Mouse (Mus musculus): Measurements from ENCODE around the gene Trim38. TPM values are rescaled to one million over a fixed set of nuclear protein-coding genes. Genes with fewer than 3 reads are reported as not detected.
A peak's percentile ranks its signal among the peaks of the same experiment; 100 is the strongest.

The Trim38 gene
- polyA plus RNA-seq, 2 experiments: 0.06 TPM; not detected in 1

GRCm38 (mm10) chr13:23753314-23754078 lies 16.2 kb upstream of the Trim38 start:
- Histone ChIP-seq H3K4me1 (replicated peaks; ENCODE audit: control insufficient read depth in 2 of 2, insufficient read depth in 2 of 2, low read length in 1 of 2) (peaks cover 22 to 26% of the 10 kb centered on the region in 2 experiments), H3K27me3 (ENCODE audit: control insufficient read depth, insufficient read depth, low read length) (no peaks in the 10 kb centered on the region), H3K9ac (replicated peaks) (peak overlapping the region; percentile 96), H3K4me3 (ENCODE audit: insufficient read depth in 1 of 2, low read depth in 2 of 2, low read length in 2 of 2) (peak overlapping the region; percentile 61 to 64; a peak in 3 of 4 replicates), H3K36me3 (replicated peaks; ENCODE audit: control insufficient read depth, insufficient read depth, low read depth) (no peaks in the 10 kb centered on the region), H3K27ac (peak overlapping the region; percentile 99), H3K4me2 (ENCODE audit: low read depth) (peak overlapping the region; percentile 78), H3K9me3 (ENCODE audit: control insufficient read depth, low read length) (no peaks in the 10 kb centered on the region)
- ATAC-seq (ENCODE audit: insufficient read depth) (no peak), DNase-seq (ENCODE audit: low read depth in 3 of 3, low spot score in 3 of 3) (no peak)
- 46% methylated on average over 4 of the region's 4 CpGs for WGBS (ENCODE audit: insufficient replicate concordance)
- TF ChIP-seq EP300 (IDR thresholded peaks at IDR 0.05; ENCODE audit: low read depth) (no peak), CTCF (IDR thresholded peaks at IDR 0.05; ENCODE audit: low read depth) (no peak)

DNA sequence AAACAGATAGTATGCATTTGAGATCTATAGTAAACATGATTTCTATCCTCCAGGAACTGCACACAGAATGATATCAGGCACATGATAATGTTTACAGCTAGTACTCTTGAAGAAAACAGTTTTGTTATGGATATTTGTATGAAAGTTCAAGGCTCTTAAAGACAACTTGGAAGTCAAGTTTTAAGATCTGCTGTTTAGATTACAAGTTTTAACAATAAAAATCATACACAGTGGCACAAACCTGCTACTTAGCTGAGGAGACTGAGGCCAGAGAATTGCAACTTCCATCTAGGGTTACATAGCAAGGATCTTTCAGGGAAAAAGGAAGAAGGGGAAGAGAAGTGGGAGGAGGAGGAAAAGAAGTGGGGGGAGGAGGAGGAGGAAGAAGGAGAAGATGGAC lies 14.7 kb upstream of the Trim38 start:
- H3K4me1 ChIP-seq (replicated peaks; ENCODE audit: control insufficient read depth in 2 of 2, insufficient read depth in 2 of 2, low read length in 1 of 2): peaks cover 25 to 27% of the 10 kb centered on the region in 2 experiments
- TF ChIP-seq CTCF (IDR thresholded peaks at IDR 0.05; ENCODE audit: low read depth): no peak
- TF ChIP-seq EP300 (IDR thresholded peaks at IDR 0.05; ENCODE audit: low read depth): no peak
- H3K27ac ChIP-seq: peak overlapping the region; percentile 76
- H3K36me3 ChIP-seq (replicated peaks; ENCODE audit: control insufficient read depth, insufficient read depth, low read depth): no peaks in the 10 kb centered on the region
- H3K9ac ChIP-seq (replicated peaks): peak overlapping the region; percentile 27; the same call in 1 of the 2 replicates
- no peaks in the 10 kb centered on the region for H3K9me3 ChIP-seq (ENCODE audit: control insufficient read depth, low read length)
- no peaks in the 10 kb centered on the region for H3K27me3 ChIP-seq (ENCODE audit: control insufficient read depth, insufficient read depth, low read length)
- DNase-seq (ENCODE audit: low read depth in 3 of 3, low spot score in 3 of 3) (no peak), ATAC-seq (ENCODE audit: insufficient read depth) (no peak)
- H3K4me2 ChIP-seq (ENCODE audit: low read depth): no peak overlapping the region
- no peak overlapping the region for H3K4me3 ChIP-seq (ENCODE audit: insufficient read depth in 1 of 2, low read depth in 2 of 2, low read length in 2 of 2)

GRCm38 (mm10) chr13:23756790-23757189 lies 12.9 kb upstream of the Trim38 start, which contains the start of gene Hist1h4b:
Gene Hist1h4b (plus strand): TSS chr13:23757013.
- Histone ChIP-seq H3K27me3 (ENCODE audit: control insufficient read depth, insufficient read depth, low read length) (no peaks in the 10 kb centered on the region), H3K36me3 (replicated peaks; ENCODE audit: control insufficient read depth, insufficient read depth, low read depth) (no peaks in the 10 kb centered on the region), H3K4me1 (replicated peaks; ENCODE audit: control insufficient read depth in 2 of 2, insufficient read depth in 2 of 2, low read length in 1 of 2) (peaks cover 25 to 28% of the 10 kb centered on the region in 2 experiments), H3K4me2 (ENCODE audit: low read depth) (peak within 1 kb of the TSS; percentile 88), H3K4me3 (ENCODE audit: insufficient read depth in 1 of 2, low read depth in 2 of 2, low read length in 2 of 2) (peak within 1 kb of the TSS; percentile 55 to 56), H3K9me3 (ENCODE audit: control insufficient read depth, low read length) (no peaks in the 10 kb centered on the region), H3K27ac (peak within 1 kb of the TSS; percentile 99), H3K9ac (replicated peaks) (peak within 1 kb of the TSS; percentile 88)
- DNase-seq (ENCODE audit: low read depth in 3 of 3, low spot score in 3 of 3) (peak; percentile 94 to 97 (median 95)), ATAC-seq (ENCODE audit: insufficient read depth) (peak; percentile 63)
- TF ChIP-seq EP300 (IDR thresholded peaks at IDR 0.05; ENCODE audit: low read depth) (peak; percentile 89), CTCF (IDR thresholded peaks at IDR 0.05; ENCODE audit: low read depth) (no peak; the same call in 1 of the 2 replicates)
- 0% methylated on average over 17 of the region's 22 CpGs for WGBS (ENCODE audit: insufficient replicate concordance)

DNA sequence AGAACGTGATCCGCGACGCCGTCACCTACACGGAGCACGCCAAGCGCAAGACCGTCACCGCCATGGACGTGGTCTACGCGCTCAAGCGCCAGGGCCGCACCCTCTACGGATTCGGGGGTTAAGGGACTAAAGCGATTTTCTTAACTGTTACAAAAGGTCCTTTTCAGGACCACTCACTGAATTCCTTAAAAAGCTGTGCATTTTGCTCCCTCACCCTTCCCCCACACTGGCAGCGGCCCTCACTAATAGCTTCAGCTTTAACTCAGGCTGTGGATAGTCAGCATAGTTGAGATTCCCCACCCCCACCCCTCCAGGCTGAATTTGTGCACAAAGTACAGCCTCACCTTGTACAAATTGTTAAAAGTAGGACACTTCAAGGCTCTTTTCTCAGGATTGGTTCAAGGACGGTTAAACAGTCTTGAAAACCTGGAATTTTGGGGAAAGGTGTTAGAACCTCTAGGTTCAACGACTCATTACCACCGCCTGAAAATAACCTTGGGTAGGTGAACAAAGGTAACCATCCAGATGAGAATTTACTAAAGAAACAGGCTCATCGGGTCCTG lies 12.4 kb upstream of the Trim38 start:
- under 1% methylated on average over 14 of the region's 23 CpGs for WGBS (ENCODE audit: insufficient replicate concordance)
- Histone ChIP-seq H3K36me3 (replicated peaks; ENCODE audit: control insufficient read depth, insufficient read depth, low read depth) (no peaks in the 10 kb centered on the region), H3K9ac (replicated peaks) (peak overlapping the region; percentile 88), H3K4me1 (replicated peaks; ENCODE audit: control insufficient read depth in 2 of 2, insufficient read depth in 2 of 2, low read length in 1 of 2) (peaks cover 25 to 28% of the 10 kb centered on the region in 2 experiments), H3K27ac (peak overlapping the region; percentile 99), H3K4me2 (ENCODE audit: low read depth) (peak overlapping the region; percentile 88), H3K9me3 (ENCODE audit: control insufficient read depth, low read length) (no peaks in the 10 kb centered on the region), H3K4me3 (ENCODE audit: insufficient read depth in 1 of 2, low read depth in 2 of 2, low read length in 2 of 2) (peak overlapping the region; percentile 55 to 56), H3K27me3 (ENCODE audit: control insufficient read depth, insufficient read depth, low read length) (no peaks in the 10 kb centered on the region)
- TF ChIP-seq EP300 (IDR thresholded peaks at IDR 0.05; ENCODE audit: low read depth) (peak; percentile 40; the same call in 1 of the 2 replicates), CTCF (IDR thresholded peaks at IDR 0.05; ENCODE audit: low read depth) (no peak)
- ATAC-seq (ENCODE audit: insufficient read depth) (peak; percentile 14), DNase-seq (ENCODE audit: low read depth in 3 of 3, low spot score in 3 of 3) (peak in 2 of 3 experiments; percentile 60 to 73)

GRCm38 (mm10) chr13:23757921-23758320 lies 11.8 kb upstream of the Trim38 start:
- WGBS (ENCODE audit: insufficient replicate concordance): 32% methylated on average over 3 of the region's 3 CpGs
- no peak for TF ChIP-seq CTCF (IDR thresholded peaks at IDR 0.05; ENCODE audit: low read depth)
- Histone ChIP-seq H3K9me3 (ENCODE audit: control insufficient read depth, low read length) (no peaks in the 10 kb centered on the region), H3K27me3 (ENCODE audit: control insufficient read depth, insufficient read depth, low read length) (no peaks in the 10 kb centered on the region), H3K4me1 (replicated peaks; ENCODE audit: control insufficient read depth in 2 of 2, insufficient read depth in 2 of 2, low read length in 1 of 2) (peaks cover 30 to 33% of the 10 kb centered on the region in 2 experiments), H3K4me3 (ENCODE audit: insufficient read depth in 1 of 2, low read depth in 2 of 2, low read length in 2 of 2) (peak overlapping the region in 1 of 2 experiments; percentile 55; a peak in 2 of 4 replicates), H3K4me2 (ENCODE audit: low read depth) (peak overlapping the region; percentile 88), H3K27ac (peak overlapping the region; percentile 99), H3K36me3 (replicated peaks; ENCODE audit: control insufficient read depth, insufficient read depth, low read depth) (no peaks in the 10 kb centered on the region), H3K9ac (replicated peaks) (peak overlapping the region; percentile 68)
- ATAC-seq (ENCODE audit: insufficient read depth) (no peak), DNase-seq (ENCODE audit: low read depth in 3 of 3, low spot score in 3 of 3) (no peak)

Data from liver, embryonic 14.5 days (tissue).